Mouse (Mus musculus): ENCODE data around the gene Fndc3b. TPM values are rescaled to one million over a fixed set of nuclear protein-coding genes. Genes with fewer than 3 reads are reported as not detected.
A peak's percentile ranks its signal among the peaks of the same experiment; 100 is the strongest.

The Fndc3b gene
- polyA plus RNA-seq, 1 experiment from 2014 or later: 153 TPM

GRCm38 (mm10) chr3:27683374-27683773 lies 27.7 kb downstream of the Fndc3b start:
- DNase-seq (ENCODE audit: low read depth, low spot score) (no peak), ATAC-seq (no peak)
- TF ChIP-seq CTCF (IDR thresholded peaks at IDR 0.05): no peak
- in situ Hi-C loops (cut with MboI; ENCODE audit: low pct_unique_long_range_greater_than_20kb): no loop called here
- ChIA-PET CTCF (interaction anchor here (0.7 kb wide), 1 partner anchor 12 kb away, joined by 4 read pairs; no protein-coding TSS in a partner anchor), POLR2A (no interaction called here)
- H3K27me3 ChIP-seq: no peaks in the 10 kb centered on the region

GRCm38 (mm10) chr3:27677574-27677973 lies 33.5 kb downstream of the Fndc3b start:
- POLR2A ChIA-PET: interaction anchor here (1.2 kb wide), 1 partner anchor 28 kb away, joined by 3 read pairs; no protein-coding TSS in a partner anchor

GRCm38 (mm10) chr3:27673660-27674059 lies 37.4 kb downstream of the Fndc3b start:
- in situ Hi-C loops (cut with MboI; ENCODE audit: low pct_unique_long_range_greater_than_20kb): no loop called here
- no peaks in the 10 kb centered on the region for H3K27me3 ChIP-seq
- no peak for TF ChIP-seq CTCF (IDR thresholded peaks at IDR 0.05)
- no peak for DNase-seq (ENCODE audit: low read depth, low spot score)
- ATAC-seq: no peak
- ChIA-PET POLR2A (interaction anchor here (0.6 to 2.1 kb wide), 5 partner anchors 11 to 346 kb away, joined by 3 to 7 read pairs (median 3); no protein-coding TSS in a partner anchor), CTCF (interaction anchor here (2.0 to 3.2 kb wide), 2 partner anchors 13 to 14 kb away, joined by 6 to 9 read pairs; no protein-coding TSS in a partner anchor)

More at GRCm38 (mm10) chr3:27677574-27677973, 33.5 kb downstream of the Fndc3b start:
- in situ Hi-C loops (cut with MboI; ENCODE audit: low pct_unique_long_range_greater_than_20kb): no loop called here
- DNase-seq (ENCODE audit: low read depth, low spot score) (no peak), ATAC-seq (peak; percentile 20)
- no peaks in the 10 kb centered on the region for H3K27me3 ChIP-seq
- TF ChIP-seq CTCF (IDR thresholded peaks at IDR 0.05): no peak
- CTCF ChIA-PET: interaction anchor here (1.4 kb wide), 1 partner anchor 9 kb away, joined by 4 read pairs; no protein-coding TSS in a partner anchor

GRCm38 (mm10) chr3:27670416-27670815 lies 40.7 kb downstream of the Fndc3b start:
- ChIA-PET POLR2A (interaction anchor here (0.6 to 0.7 kb wide), 2 partner anchors 14 to 17 kb away, joined by 3 read pairs; no protein-coding TSS in a partner anchor), CTCF (interaction anchor here (1.0 kb wide), 1 partner anchor 9 kb away, joined by 5 read pairs; no protein-coding TSS in a partner anchor)
- in situ Hi-C loops (cut with MboI; ENCODE audit: low pct_unique_long_range_greater_than_20kb): no loop called here
- no peaks in the 10 kb centered on the region for H3K27me3 ChIP-seq
- no peak for TF ChIP-seq CTCF (IDR thresholded peaks at IDR 0.05)
- DNase-seq (ENCODE audit: low read depth, low spot score): no peak
- ATAC-seq: no peak

GRCm38 (mm10) chr3:27667280-27667679 lies 43.8 kb downstream of the Fndc3b start:
- H3K27me3 ChIP-seq: no peaks in the 10 kb centered on the region
- ChIA-PET CTCF (no interaction called here), POLR2A (no interaction called here)
- DNase-seq (ENCODE audit: low read depth, low spot score): no peak
- in situ Hi-C loops (cut with MboI; ENCODE audit: low pct_unique_long_range_greater_than_20kb): no loop called here
- no peak for ATAC-seq
- TF ChIP-seq CTCF (IDR thresholded peaks at IDR 0.05): no peak

GRCm38 (mm10) chr3:27665338-27665737 lies 45.8 kb downstream of the Fndc3b start:
- ATAC-seq: no peak

GRCm38 (mm10) chr3:27663221-27663620 lies 47.9 kb downstream of the Fndc3b start:
- in situ Hi-C loops (cut with MboI; ENCODE audit: low pct_unique_long_range_greater_than_20kb): no loop called here
- no peaks in the 10 kb centered on the region for H3K27me3 ChIP-seq
- ATAC-seq (no peak), DNase-seq (ENCODE audit: low read depth, low spot score) (no peak)
- TF ChIP-seq CTCF (IDR thresholded peaks at IDR 0.05): no peak
- POLR2A ChIA-PET: interaction anchor here (1.2 to 1.4 kb wide), 2 partner anchors 9 to 11 kb away, joined by 6 to 7 read pairs; no protein-coding TSS in a partner anchor
- CTCF ChIA-PET: interaction anchor here (1.0 to 1.6 kb wide), 7 partner anchors 9 to 58 kb away, joined by 3 to 7 read pairs (median 4); no protein-coding TSS in a partner anchor

More at GRCm38 (mm10) chr3:27665338-27665737, 45.8 kb downstream of the Fndc3b start:
- no peaks in the 10 kb centered on the region for H3K27me3 ChIP-seq
- CTCF ChIA-PET: interaction anchor here (0.9 to 1.0 kb wide), 2 partner anchors 21 to 24 kb away, joined by 4 read pairs; no protein-coding TSS in a partner anchor
- no peak for DNase-seq (ENCODE audit: low read depth, low spot score)
- in situ Hi-C loops (cut with MboI; ENCODE audit: low pct_unique_long_range_greater_than_20kb): no loop called here
- TF ChIP-seq CTCF (IDR thresholded peaks at IDR 0.05): no peak
- POLR2A ChIA-PET: interaction anchor here (0.6 kb wide), 1 partner anchor 450 kb away, joined by 3 read pairs; no protein-coding TSS in a partner anchor

GRCm38 (mm10) chr3:27658198-27658763 lies 52.8 kb downstream of the Fndc3b start:
- in situ Hi-C loops (cut with MboI; ENCODE audit: low pct_unique_long_range_greater_than_20kb): loop anchor here (5.0 kb wide), 1 partner anchor 39 kb away; no protein-coding TSS in a partner anchor
- ChIA-PET CTCF (interaction anchor here (1.0 to 1.6 kb wide), 6 partner anchors 14 to 135 kb away, joined by 3 to 6 read pairs (median 4); no protein-coding TSS in a partner anchor), POLR2A (interaction anchor here (0.6 to 0.8 kb wide), 3 partner anchors 37 to 72 kb away, joined by 3 to 5 read pairs (median 4); no protein-coding TSS in a partner anchor)
- peak; percentile 53 for ATAC-seq
- no peak for TF ChIP-seq CTCF (IDR thresholded peaks at IDR 0.05)
- no peaks in the 10 kb centered on the region for H3K27me3 ChIP-seq
- peak; percentile 93 for DNase-seq (ENCODE audit: low read depth, low spot score)

GRCm38 (mm10) chr3:27656764-27657390 lies 54.2 kb downstream of the Fndc3b start:
- ChIA-PET CTCF (interaction anchor here (1.3 to 1.6 kb wide), 2 partner anchors 39 to 40 kb away, joined by 3 to 6 read pairs; no protein-coding TSS in a partner anchor), POLR2A (interaction anchor here (0.7 to 1.0 kb wide), 3 partner anchors 14 to 226 kb away, joined by 3 read pairs; no protein-coding TSS in a partner anchor)

GRCm38 (mm10) chr3:27655673-27656072 lies 55.4 kb downstream of the Fndc3b start:
- no peak for TF ChIP-seq CTCF (IDR thresholded peaks at IDR 0.05)
- DNase-seq (ENCODE audit: low read depth, low spot score): no peak
- no peaks in the 10 kb centered on the region for H3K27me3 ChIP-seq
- ChIA-PET POLR2A (interaction anchor here (0.8 kb wide), 1 partner anchor 390 kb away, joined by 3 read pairs; no protein-coding TSS in a partner anchor), CTCF (no interaction called here)
- in situ Hi-C loops (cut with MboI; ENCODE audit: low pct_unique_long_range_greater_than_20kb): loop anchor here (5.0 kb wide), 1 partner anchor 42 kb away; no protein-coding TSS in a partner anchor
- no peak for ATAC-seq

More at GRCm38 (mm10) chr3:27656764-27657390, 54.2 kb downstream of the Fndc3b start:
- DNase-seq (ENCODE audit: low read depth, low spot score): no peak
- TF ChIP-seq CTCF (IDR thresholded peaks at IDR 0.05): no peak
- in situ Hi-C loops (cut with MboI; ENCODE audit: low pct_unique_long_range_greater_than_20kb): loop anchor here (5.0 kb wide), 1 partner anchor 40 kb away; no protein-coding TSS in a partner anchor
- ATAC-seq: no peak
- no peaks in the 10 kb centered on the region for H3K27me3 ChIP-seq

Data from Patski (cell line).